Mouse (Mus musculus) heart, postnatal 0 days (tissue): ENCODE results near the gene Alox12b.

Experiments used
- CTCF ChIP-seq: IDR thresholded peaks from 2 replicates; pipeline ENCODE4 v1.5.1; 2016; ENCODE audit warnings: antibody characterized with exemption, control low read depth, low read depth
- EP300 ChIP-seq: IDR thresholded peaks from 2 replicates; pipeline ENCODE4 v1.6.1; 2016; ENCODE audit warnings: antibody characterized with exemption, low read depth

DNA sequence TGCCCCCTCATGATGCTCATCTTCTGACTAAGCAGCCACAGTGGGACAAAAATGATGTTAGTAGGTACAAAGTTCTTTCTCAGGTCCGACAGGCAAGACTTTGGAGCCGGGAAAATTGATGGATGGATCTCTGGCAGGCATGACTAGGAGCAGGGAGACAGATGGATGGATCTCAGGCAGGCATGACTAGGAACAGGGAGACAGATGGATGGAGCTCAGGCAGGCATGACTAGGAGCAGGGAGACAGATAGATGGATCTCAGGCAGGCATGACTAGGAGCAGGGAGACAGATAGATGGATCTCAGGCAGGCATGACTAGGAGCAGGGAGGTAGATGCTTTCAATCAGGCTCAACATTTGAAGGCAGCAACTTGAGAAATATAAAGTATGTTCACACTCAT lies 54.6 kb downstream of the Alox12b start:
- TF ChIP-seq EP300 (no peak), CTCF (no peak)
